Mouse (Mus musculus) gastrocnemius, postnatal 36 days (tissue): ENCODE measurements around the gene Nsun5. TPM values are rescaled to one million over a fixed set of nuclear protein-coding genes. Genes with fewer than 3 reads are reported as not detected.
A peak's percentile ranks its signal among the peaks of the same experiment; 100 is the strongest.
"Not testable (repeated sequence)": the region's sequence is repeated elsewhere in the genome, so short reads cannot be mapped to it uniquely, and the experiment has no call there.

Experiments used
- DNase-seq, 2 experiments: peaks; one replicate each; pipeline ENCODE4 v3.0.0; 2022
- intact Hi-C: fragments of 180-260 bp; cut with DNase I; formaldehyde crosslinking; loops from one replicate; pipeline ENCODE4 v1.15.1; 2025
- total RNA-seq, 2 experiments: library from RNA; stranded (reverse); gene quantifications; 2 replicates each; pipeline ENCODE4 v1.2.3; 2021

Gene Nsun5
- total RNA-seq, 2 experiments from 2014 or later, result 7.5 to 9.2 TPM

DNA sequence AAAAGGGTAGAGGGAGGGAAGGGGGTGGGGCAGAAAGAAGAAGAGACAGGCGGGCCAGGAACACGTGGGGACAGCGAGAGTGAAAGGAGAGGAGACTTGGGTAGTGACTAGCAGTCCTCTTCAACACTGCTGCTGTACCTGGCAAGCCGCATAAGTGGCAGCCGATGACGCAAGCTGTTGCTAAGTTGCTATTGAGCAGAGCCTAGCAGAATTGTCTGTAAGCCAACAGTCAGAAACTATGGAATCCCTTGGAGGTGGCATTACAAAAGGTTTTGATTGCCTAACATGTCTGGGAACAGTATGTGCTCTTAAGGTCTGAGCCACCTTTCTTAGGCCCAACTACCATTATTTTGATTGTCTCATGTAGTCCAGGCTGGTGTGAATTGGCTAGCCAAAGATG, 1.4 kb upstream of the Nsun5 start:
- DNase-seq, result no peak
- intact Hi-C loops, result loop anchor here (10.0 kb wide), 1 partner anchor 134 kb away; no protein-coding TSS in a partner anchor

DNA sequence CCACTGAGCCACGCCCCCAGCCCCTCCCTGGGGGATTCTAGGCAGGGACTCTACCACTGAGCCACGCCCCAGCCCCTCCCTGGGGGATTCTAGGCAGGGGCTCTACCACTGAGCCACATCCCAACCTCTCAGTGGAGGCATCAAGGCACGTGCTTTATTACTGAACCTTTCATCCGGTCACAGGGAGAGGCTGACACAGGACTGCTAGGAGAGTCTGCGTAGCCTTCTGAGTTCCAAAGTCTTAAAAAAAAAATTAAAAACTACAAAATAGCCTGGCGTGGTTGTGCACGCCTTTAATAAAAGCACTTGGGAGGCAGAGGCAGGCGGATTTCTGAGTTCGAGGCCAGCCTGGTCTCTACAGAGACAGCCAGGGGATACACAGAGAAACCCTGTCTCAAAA, 557 bp upstream of the Nsun5 start:
- intact Hi-C loops, result loop anchor here (10.0 kb wide), 1 partner anchor 134 kb away; no protein-coding TSS in a partner anchor
- DNase-seq, result not testable (repeated sequence)

DNA sequence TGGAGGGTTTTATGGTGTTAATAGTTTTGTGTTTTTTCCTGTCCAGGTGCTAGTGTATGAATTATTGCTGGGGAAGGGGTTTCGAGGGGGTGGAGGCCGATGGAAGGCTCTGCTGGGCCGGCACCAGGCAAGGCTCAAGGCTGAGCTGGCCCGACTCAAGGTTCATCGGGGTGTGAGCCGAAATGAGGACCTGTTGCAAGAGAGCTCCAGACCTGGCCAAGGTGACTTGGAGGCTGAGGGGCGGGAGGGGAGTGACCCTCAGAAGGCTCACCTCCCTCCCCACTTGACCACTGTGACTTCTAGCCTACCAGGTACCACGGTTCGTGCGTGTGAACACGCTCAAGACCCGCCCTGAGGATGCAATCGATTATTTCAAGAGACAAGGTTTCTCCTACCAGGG, 1.4 kb downstream of the Nsun5 start:
- DNase-seq, result no peak
- intact Hi-C loops, result no loop called here

DNA sequence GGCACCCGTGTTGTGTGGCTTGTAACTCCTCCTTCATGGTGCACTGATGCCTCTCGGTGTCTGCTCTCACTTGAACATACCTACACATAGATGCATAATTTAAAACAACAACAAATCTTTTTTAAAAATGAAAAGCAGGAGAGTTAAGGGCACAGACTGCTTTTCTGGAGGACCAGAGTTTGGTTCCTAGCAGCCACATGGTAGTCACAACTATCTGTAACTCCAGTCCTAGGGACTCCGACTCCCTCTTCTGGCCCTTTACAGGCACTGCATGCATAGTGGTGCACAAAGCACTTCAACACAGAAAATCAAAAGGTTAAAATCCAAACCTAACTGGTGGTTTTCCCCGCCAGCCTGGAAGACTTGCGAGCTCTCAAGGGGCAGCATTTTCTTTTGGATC, 3.8 kb downstream of the Nsun5 start:
- intact Hi-C loops, result no loop called here
- DNase-seq, result no peak

DNA sequence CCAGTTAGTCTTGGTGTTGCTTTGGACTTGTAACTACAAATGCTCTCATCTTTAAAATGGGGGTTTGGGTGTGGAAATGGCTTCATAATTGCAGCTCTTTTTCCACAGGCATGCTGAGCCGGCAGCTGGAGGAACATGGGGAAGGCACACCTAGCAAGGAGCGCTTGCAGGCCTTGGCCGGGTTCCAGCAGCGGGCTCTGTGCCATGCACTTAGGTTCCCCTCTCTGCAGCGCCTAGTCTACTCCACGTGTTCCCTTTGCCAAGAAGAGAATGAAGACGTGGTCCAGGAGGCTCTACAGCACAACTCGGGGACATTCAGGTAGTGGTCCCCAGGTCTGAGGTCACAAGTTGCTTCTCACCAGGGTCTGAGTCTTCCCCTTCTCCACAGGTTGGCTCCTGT, 5.4 kb downstream of the Nsun5 start:
- no peak for DNase-seq

DNA sequence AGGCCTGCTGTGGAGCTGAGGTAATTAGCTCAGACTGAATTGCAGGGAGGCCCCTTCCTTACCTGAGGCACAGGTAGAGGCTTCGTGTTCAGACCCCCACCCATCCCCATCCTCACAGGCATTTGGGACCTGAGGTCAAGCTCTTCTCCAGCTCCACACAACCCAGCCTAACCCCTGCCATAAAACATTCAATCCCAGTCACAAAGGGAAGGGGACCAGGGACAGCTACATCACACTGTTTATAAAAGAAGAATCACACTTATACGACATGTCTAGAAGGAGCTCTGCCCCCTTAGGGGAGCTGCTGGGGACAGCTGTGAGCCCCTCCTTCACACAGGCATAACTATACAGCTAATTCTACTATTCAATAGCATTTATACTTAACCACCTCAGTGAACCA, 6.6 kb downstream of the Nsun5 start:
- DNase-seq, result no peak
- intact Hi-C loops, result no loop called here

More for the DNA sequence above, 5.4 kb downstream of the Nsun5 start:
- intact Hi-C loops, result no loop called here

DNA sequence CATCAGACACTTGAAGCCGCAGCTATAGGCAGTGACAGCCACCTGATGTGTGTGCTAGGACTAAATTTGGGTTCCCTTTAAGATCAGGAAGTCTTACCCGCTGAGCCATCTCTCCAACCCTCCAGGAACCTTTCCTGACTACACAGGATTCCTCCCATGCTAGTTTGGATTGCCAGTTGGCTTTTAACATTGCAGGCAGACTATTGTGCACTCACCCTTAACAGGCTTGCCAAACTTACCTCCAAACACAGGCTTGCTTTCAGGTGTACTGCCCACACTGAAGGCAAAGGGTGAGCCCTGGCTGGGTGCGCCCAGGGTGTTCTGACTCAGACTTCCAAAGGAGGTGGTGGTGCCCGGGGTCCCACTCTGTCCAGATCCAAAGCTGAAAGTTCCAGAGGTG, 10.9 kb downstream of the Nsun5 start:
- DNase-seq, result no peak
- intact Hi-C loops, result no loop called here

DNA sequence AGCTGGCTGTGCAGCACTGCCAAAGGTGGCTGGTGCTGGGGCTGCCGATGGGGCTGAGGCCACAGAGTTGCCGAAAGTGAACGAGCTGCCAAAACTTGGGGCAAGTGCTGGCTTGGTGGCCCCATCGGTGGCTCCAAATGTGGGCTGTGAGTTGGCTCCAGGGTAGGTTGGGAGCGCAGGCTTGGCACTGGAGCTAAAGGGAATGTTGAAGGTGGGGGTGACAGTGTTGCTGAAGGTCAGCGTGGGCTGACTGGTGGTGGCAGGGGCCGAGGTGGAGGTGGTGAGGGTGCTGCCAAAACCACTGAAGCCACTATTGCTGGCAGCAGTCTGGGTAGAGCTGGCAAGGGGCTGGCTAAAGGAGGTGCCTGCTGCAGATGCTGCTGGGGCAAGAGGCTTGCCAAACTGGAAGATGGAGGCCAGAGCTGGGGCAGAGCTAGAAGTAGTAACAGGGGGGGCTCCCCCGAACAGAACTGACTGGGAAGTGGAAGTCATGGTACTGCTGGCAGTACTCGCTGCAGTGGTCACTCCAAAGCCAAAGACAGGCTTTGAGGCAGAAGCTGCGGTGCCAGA, 11.7 kb downstream of the Nsun5 start:
- DNase-seq, result no peak
- intact Hi-C loops, result no loop called here

DNA sequence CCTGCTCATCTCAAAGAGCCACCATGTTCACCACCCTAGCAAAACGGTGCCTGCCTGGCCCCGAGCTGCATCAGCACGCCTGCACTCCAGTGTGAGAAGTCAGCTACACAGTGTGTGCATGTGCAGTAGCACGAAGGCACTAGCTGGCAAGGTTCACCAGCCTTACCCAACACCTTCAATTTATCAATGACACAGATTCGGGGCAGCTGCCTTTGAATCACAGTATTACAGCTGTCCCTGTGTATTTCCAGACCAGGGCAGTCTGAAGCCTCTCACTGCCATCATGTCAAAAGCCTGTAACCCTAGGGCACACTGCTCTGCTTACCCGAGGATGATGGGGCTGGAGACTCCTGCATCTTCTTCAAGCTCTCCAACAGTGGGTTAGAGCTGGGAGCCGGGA, 13.0 kb downstream of the Nsun5 start:
- intact Hi-C loops, result no loop called here

DNA sequence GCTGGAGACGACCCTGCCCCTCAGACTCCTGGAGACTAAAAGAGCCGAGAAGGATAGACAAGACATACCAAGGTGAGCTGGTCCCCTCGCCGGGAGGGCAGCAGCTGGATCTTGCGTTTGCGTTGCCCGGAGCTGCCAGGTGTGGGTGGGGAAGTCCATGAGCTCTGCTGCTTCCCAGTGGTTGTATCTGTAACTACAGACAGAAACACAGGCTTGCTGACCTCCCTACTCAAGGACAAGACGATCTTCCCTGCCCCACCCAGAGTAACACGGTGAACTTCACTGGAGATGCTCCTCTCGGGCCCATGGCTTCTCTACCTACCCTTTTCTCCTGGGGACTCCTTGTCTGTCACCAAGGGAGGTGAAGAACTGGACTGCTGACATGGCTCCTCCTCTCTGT, 14.0 kb downstream of the Nsun5 start:
- intact Hi-C loops, result no loop called here
- no peak for DNase-seq

More for the DNA sequence above, 13.0 kb downstream of the Nsun5 start:
- DNase-seq, result no peak

DNA sequence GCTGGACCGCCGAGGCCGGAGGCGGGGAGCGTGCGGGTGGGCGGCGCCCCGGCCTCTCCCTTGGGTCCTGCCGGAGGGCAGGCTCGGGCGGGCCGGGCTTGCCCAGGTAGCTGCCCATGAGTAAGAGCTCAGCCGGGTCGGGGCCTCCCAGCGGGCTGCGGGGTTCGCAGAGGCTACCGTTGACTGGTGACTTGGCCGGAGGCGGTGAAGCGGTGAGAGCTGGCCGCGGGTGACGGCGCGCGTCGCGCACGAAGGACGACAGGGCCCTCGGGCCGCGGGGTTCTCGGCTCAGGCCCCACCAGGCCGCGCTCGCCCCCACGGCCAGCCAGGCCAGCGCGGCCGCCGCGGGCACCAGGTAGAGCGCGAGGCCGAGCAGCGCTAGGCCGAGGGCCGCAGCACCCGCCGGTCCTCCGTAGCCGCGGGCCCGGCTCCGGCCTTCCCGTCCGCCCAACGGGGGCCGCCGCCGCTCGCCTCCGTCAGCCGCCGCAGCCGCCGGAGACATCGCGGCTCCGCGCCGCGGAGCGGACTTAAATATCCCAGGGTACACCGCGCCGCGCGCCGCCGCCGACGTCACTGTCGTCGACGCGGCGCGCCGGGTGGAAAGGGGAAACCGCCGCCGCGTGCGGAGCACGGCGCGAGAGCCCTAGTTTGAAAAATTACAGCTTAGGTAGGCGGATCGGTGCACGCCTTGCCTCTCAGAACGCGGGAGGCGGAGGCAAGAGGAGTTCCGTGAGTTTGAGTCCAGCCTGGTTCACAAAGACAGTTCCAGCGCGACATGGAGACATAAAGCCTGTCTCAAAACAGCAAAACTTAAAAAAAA, 24.5 kb downstream of the Nsun5 start, which contains the start of gene Pom121:
TSS of gene Pom121 (minus strand) at position 543 of the 820 bp plus-strand sequence.
- DNase-seq, result peak; percentile 63 to 69
- intact Hi-C loops, result loop anchor here (10.0 kb wide), 1 partner anchor 371 kb away; no protein-coding TSS in a partner anchor

DNA sequence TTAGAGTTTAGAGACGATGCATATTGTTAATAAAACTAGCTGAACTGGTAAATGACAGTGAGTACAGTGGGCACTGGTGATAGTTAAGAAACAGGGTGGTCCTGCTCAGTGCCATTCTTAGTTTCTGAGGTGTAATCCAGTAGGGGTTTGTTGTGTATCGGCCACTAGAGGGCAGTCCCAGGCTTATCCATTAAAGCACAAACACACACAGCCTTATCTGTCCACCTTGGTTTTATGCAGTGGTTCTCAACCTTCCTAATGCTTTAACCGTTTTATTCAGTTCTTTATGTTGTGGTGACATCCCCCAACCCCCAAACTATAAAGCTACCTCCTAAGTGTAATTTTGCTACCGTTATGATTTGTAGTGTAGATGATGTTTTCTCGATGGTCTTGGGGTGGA, 26.1 kb downstream of the Nsun5 start:
- DNase-seq, result no peak
- intact Hi-C loops, result loop anchor here (5.0 to 10.0 kb wide), 2 partner anchors 146 to 369 kb away; no protein-coding TSS in a partner anchor

DNA sequence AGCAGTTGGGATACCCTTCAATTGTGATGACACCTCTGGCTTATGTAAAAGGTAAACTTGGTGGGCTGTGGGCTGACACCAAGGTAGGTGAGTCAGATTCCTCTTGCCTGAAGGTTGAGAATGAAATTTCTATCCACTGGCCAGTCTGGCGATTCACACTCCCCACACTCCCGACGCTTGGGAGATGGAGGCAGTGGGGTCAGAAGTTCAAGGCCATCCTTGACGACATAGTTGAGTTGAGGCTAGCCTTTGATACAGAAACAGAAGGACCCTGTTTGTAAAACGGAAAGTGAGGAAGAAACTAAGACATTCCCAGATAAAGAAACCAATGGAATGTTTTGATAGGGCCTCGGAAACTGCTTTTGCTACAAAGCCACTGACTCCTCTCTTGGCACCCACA, 29.6 kb downstream of the Nsun5 start:
- intact Hi-C loops, result loop anchor here (5.0 to 10.0 kb wide), 2 partner anchors 143 to 365 kb away; no protein-coding TSS in a partner anchor
- no peak for DNase-seq

DNA sequence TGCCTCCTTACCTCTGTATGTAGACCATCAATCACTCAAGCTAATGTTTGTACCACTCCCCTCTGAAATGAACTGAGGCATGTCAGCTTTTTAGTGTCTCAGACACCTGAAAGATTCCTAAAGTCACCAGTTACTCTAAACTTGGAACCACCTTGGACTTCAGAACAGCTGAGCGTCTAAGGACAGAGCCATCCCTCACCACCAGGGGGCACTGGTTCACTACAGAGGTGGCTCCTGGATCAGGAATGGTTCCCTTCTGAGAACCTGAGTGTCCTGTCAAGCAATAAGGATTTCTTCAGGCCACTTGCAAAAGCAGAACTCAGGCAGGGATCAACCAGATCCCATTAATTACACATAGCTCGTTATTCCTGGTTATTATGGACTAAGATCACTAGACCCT, 30.5 kb downstream of the Nsun5 start:
- DNase-seq, result peak; percentile 63 to 78
- intact Hi-C loops, result loop anchor here (2.0 kb wide), 1 partner anchor 95 kb away; no protein-coding TSS in a partner anchor

DNA sequence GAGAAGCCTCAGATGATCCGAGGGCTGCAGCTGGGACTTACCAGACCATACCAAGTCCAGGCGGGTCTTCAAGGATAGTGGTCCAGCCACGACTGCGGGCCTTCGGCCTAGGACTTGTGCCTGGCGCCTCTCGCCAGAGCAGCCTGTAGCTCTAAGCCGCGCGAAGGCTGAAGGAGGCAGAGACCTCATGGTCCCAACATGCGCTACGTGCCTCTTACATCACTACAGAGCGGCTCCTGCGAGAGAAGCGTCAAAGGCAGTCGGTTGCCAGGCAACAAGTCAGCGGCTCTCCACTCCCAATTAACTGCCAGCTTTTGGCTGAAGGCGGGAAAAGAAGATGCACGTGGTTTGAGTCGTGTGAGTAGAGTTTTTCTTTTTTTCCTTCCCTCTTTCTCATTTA, 34.9 kb downstream of the Nsun5 start:
- no peak for DNase-seq
- intact Hi-C loops, result no loop called here

DNA sequence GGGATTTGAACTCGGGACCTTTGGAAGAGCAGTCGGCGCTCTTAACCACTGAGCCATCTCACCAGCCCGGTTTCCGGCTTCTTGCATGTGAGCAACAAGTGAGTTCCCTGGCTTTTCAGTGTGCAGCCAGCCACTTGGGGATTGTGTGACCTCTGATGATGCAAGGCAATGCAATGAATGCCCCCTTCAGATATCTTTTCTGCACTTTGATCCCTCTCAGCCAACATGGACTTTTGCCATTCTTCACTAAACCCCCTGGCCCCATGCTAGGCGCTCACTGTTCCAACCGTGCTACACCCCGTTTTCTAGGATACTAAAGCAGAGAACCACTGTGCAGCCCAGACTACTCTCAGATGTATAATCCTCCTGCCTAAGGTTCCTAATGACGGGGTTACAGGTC, 35.7 kb downstream of the Nsun5 start:
- intact Hi-C loops, result no loop called here
- DNase-seq, result no peak

DNA sequence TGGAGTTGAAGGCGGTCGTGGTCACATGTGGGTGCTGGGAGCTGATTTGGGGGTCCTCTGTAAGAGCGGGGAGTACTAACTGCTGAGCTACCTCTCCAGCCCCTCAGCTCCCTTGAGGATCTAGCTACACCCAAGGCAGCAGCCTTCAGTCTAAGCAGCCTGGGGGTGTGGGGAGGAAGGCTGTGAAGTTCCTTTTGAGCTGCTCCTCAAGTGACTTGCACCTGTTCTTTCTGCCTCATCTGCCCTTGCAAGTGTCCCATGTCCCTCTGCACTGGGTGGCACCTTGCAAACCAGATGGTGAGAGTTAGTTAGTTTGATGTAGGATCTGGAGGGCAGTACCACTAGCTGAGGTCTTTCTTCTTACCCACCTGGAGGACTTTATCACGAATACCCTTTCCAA, 38.4 kb downstream of the Nsun5 start:
- DNase-seq, result no peak
- intact Hi-C loops, result no loop called here

DNA sequence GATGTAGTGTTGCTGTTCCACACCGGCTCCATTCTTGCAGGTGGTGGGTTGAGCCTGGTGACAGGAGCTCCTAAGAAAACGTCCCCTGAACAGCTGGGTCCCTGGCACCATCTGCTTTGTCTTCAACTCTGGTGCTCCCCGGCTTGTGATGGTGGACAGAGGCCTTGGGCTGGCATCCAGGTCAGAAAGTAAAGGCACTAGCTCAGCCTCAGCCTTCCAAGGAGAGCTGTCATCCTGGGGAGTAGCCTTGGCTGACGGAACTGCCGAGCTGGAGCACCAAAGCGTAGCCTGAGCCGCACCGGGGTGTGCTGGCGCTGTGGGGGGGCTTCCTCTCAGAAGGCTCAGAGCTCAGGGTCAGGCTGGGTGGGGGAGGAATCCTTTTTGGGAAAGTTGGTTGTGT, 40.5 kb downstream of the Nsun5 start:
- DNase-seq, result no peak
- intact Hi-C loops, result loop anchor here (5.0 kb wide), 1 partner anchor 77 kb away; no protein-coding TSS in a partner anchor
